Mouse (Mus musculus): ENCODE data around the gene Eif5a. TPM values are rescaled to one million over a fixed set of nuclear protein-coding genes. Genes with fewer than 3 reads are reported as not detected.

Eif5a gene
- polyA plus RNA-seq, 1 experiment from 2014 or later = 1,022 TPM

DNA sequence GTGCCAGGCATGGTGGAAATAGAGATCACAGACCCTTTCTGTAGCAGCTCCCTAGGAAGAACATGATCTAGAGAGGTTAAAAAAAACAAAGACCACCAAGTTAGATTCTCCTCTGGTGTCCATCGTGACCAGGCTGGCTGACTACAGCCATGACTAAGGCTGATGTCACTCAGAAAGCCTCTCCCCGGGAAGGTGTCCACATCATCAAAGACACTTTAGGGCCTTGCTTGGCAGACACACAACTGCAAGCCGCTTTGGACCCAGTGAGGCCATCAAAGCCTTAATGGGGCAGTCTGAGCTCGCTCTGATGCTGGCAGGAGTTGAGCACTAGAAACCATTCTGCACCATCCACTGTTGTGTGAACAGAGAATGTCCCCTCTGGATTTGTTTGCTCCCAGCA lies 49.3 kb downstream of the Eif5a start:
- H3K27me3 ChIP-seq (replicated peaks) = no peaks in the 10 kb centered on the region
- no peak overlapping the region for H3K4me3 ChIP-seq
- no peaks in the 10 kb centered on the region for H3K36me3 ChIP-seq (replicated peaks)
- ATAC-seq (replicated peaks) = no peak
- peaks cover 5% of the 10 kb centered on the region; the same call in 1 of the 2 replicates for H3K4me1 ChIP-seq
- H3K27ac ChIP-seq = no peak overlapping the region
- H3K4me2 ChIP-seq = no peak overlapping the region
- H3K9ac ChIP-seq = no peak overlapping the region
- H3K9me3 ChIP-seq = no peaks in the 10 kb centered on the region
- WGBS = 80% methylated on average over 4 of the region's 4 CpGs

- no peak overlapping the region for H3K9ac ChIP-seq
- H3K27me3 ChIP-seq (replicated peaks) = no peaks in the 10 kb centered on the region
- H3K9me3 ChIP-seq = no peaks in the 10 kb centered on the region
- ATAC-seq (replicated peaks) = no peak
- H3K4me1 ChIP-seq = no peaks in the 10 kb centered on the region
- H3K4me3 ChIP-seq = no peak overlapping the region
- no peaks in the 10 kb centered on the region for H3K36me3 ChIP-seq (replicated peaks)
- H3K4me2 ChIP-seq = no peak overlapping the region
- no peak overlapping the region for H3K27ac ChIP-seq
- WGBS = 90% methylated on average over 7 of the region's 7 CpGs
Measured at GRCm38 (mm10) chr11:69871822-69872221, 49.9 kb downstream of the Eif5a start.

DNA sequence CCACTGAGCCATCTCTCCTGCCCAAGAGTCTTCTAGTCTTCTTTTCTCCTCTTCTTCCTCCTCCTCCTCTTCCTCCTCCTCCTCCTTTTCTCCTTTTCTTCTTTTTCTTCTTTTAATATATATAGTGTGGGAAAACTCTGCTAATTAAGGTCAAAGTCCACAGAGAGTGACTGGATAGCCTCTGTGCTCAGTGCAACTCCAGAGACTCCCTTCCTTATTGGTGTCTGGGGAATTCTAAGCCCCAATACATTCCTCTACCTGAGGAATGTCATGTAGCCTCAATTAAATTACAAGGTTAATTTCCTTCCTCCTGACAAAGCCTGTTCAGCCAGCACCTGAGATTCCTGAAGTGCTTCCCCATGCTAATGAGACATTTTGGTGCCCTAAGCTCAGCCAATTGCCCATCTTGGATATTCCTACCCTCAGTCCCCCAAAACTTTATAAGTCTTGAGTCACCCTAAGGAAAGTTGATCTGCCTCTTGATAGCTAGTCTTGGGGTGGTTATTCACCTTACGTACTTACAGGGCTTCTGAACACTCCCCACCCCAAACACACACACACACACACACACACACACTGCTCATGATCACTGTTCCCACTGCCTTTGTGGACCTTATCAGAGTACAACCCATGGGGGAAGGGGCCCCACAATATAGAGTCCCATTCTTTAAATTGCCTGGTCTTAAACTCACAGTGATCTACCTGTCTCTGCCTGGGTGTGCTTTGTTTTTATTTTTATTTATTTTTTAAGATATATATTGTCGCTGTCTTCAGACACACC lies 51.3 kb downstream of the Eif5a start:
- ATAC-seq (replicated peaks) = no peak
- 99% methylated on average over 2 of the region's 2 CpGs for WGBS

DNA sequence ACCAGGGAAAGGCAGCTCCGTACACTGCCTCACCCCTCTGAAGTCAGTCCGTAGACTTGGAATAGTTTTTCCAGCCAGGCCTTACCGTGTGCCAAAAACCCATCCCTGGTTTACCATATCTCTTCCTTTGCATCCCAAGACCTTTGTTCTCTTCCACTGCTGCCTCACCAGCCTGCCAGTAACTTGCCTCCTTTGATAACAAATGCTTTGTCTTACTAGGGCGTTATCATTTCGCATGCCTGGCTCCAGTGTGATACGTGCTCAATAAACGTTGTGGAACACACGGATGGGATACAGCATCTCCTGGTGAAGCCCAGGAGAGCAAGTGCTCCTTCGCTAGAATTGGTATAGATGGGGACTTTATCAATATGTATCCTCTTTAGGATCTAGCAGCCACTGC lies 54.4 kb downstream of the Eif5a start:
- no peak overlapping the region for H3K9ac ChIP-seq
- WGBS = 74% methylated on average over 9 of the region's 9 CpGs
- no peaks in the 10 kb centered on the region for H3K27me3 ChIP-seq (replicated peaks)
- no peak overlapping the region for H3K27ac ChIP-seq
- no peaks in the 10 kb centered on the region for H3K4me1 ChIP-seq
- H3K36me3 ChIP-seq (replicated peaks) = no peaks in the 10 kb centered on the region
- ATAC-seq (replicated peaks) = no peak
- H3K9me3 ChIP-seq = no peaks in the 10 kb centered on the region
- H3K4me2 ChIP-seq = no peak overlapping the region
- no peak overlapping the region for H3K4me3 ChIP-seq

More for the DNA sequence above, 51.3 kb downstream of the Eif5a start:
- H3K27ac ChIP-seq = no peak overlapping the region
- no peaks in the 10 kb centered on the region for H3K4me1 ChIP-seq
- H3K27me3 ChIP-seq (replicated peaks) = no peaks in the 10 kb centered on the region
- H3K36me3 ChIP-seq (replicated peaks) = no peaks in the 10 kb centered on the region
- no peak overlapping the region for H3K9ac ChIP-seq
- no peaks in the 10 kb centered on the region for H3K9me3 ChIP-seq
- no peak overlapping the region for H3K4me3 ChIP-seq
- no peak overlapping the region for H3K4me2 ChIP-seq

Small RNAs within 50 kb of the gene (microRNA-seq; reads per million reads assigned to microRNA genes)
- not detected for gene Mir6924

Other genes with a start within 250 kb of the Eif5a start
- 460 and 473 TPM in 2 replicates for gene Eif4a1, start 249.5 kb downstream of the Eif5a start, polyA plus RNA-seq (2015; fragmentation: Nextera tagmentation; extraction: Ambion mirVana)
- gene Senp3, start 239.9 kb downstream of the Eif5a start, polyA plus RNA-seq (2015; fragmentation: Nextera tagmentation; extraction: Ambion mirVana) = 116 and 122 TPM in 2 replicates
- 0.37 and 0.68 TPM in 2 replicates for gene Tnfsf13, start 236.2 kb downstream of the Eif5a start, polyA plus RNA-seq (2015; fragmentation: Nextera tagmentation; extraction: Ambion mirVana)
- 2.0 and 2.4 TPM in 2 replicates for gene Tnfsf12, start 226.1 kb downstream of the Eif5a start, polyA plus RNA-seq (2015; fragmentation: Nextera tagmentation; extraction: Ambion mirVana)
- 1.2 and 1.8 TPM in 2 replicates for gene Tnfsfm13, start 225.9 kb downstream of the Eif5a start, polyA plus RNA-seq (2015; fragmentation: Nextera tagmentation; extraction: Ambion mirVana)
- gene Polr2a, start 163.3 kb downstream of the Eif5a start, polyA plus RNA-seq (2015; fragmentation: Nextera tagmentation; extraction: Ambion mirVana) = 15.9 and 17.4 TPM in 2 replicates
- gene Slc35g3, start 160.0 kb downstream of the Eif5a start, polyA plus RNA-seq (2015; fragmentation: Nextera tagmentation; extraction: Ambion mirVana) = 0.17 and 0.26 TPM in 2 replicates
- gene Zbtb4, start 156.0 kb downstream of the Eif5a start, polyA plus RNA-seq (2015; fragmentation: Nextera tagmentation; extraction: Ambion mirVana) = 4.1 and 4.3 TPM in 2 replicates
- gene Chrnb1, start 126.0 kb downstream of the Eif5a start, polyA plus RNA-seq (2015; fragmentation: Nextera tagmentation; extraction: Ambion mirVana) = 0.98 and 1.2 TPM in 2 replicates
- gene Fgf11, start 120.1 kb downstream of the Eif5a start, polyA plus RNA-seq (2015; fragmentation: Nextera tagmentation; extraction: Ambion mirVana) = 3.7 and 4.5 TPM in 2 replicates
- gene Tmem102, start 116.3 kb downstream of the Eif5a start, polyA plus RNA-seq (2015; fragmentation: Nextera tagmentation; extraction: Ambion mirVana) = 0.74 and 0.86 TPM in 2 replicates
- not detected in 2 replicates for gene Gm39566, start 106.7 kb downstream of the Eif5a start, polyA plus RNA-seq (2015; fragmentation: Nextera tagmentation; extraction: Ambion mirVana)
- gene Spem2, start 103.5 kb downstream of the Eif5a start, polyA plus RNA-seq (2015; fragmentation: Nextera tagmentation; extraction: Ambion mirVana) = not detected in 2 replicates
- gene Spem1, start 99.8 kb downstream of the Eif5a start, polyA plus RNA-seq (2015; fragmentation: Nextera tagmentation; extraction: Ambion mirVana) = 0.55 and 0.65 TPM in 2 replicates
- 24.0 and 24.2 TPM in 2 replicates for gene Nlgn2, start 84.2 kb downstream of the Eif5a start, polyA plus RNA-seq (2015; fragmentation: Nextera tagmentation; extraction: Ambion mirVana)
- gene Tmem256, start 83.4 kb downstream of the Eif5a start, polyA plus RNA-seq (2015; fragmentation: Nextera tagmentation; extraction: Ambion mirVana) = 318 and 320 TPM in 2 replicates
- 52.3 and 53.5 TPM in 2 replicates for gene Plscr3, start 75.6 kb downstream of the Eif5a start, polyA plus RNA-seq (2015; fragmentation: Nextera tagmentation; extraction: Ambion mirVana)
- gene Tnk1, start 63.2 kb downstream of the Eif5a start, polyA plus RNA-seq (2015; fragmentation: Nextera tagmentation; extraction: Ambion mirVana) = 0.10 and 0.28 TPM in 2 replicates
- not detected in 2 replicates for gene Tmem95, start 43.9 kb downstream of the Eif5a start, polyA plus RNA-seq (2015; fragmentation: Nextera tagmentation; extraction: Ambion mirVana)
- gene Kctd11, start 40.6 kb downstream of the Eif5a start, polyA plus RNA-seq (2015; fragmentation: Nextera tagmentation; extraction: Ambion mirVana) = 1.7 and 1.9 TPM in 2 replicates
- gene Acap1, start 26.4 kb downstream of the Eif5a start, polyA plus RNA-seq (2015; fragmentation: Nextera tagmentation; extraction: Ambion mirVana) = 0.46 and 0.52 TPM in 2 replicates
- gene 2810408A11Rik, start 21.0 kb downstream of the Eif5a start, polyA plus RNA-seq (2015; fragmentation: Nextera tagmentation; extraction: Ambion mirVana) = 11.1 and 11.8 TPM in 2 replicates
- 23.2 and 24.2 TPM in 2 replicates for gene Neurl4, start 20.9 kb downstream of the Eif5a start, polyA plus RNA-seq (2015; fragmentation: Nextera tagmentation; extraction: Ambion mirVana)
- 77.6 and 86.6 TPM in 2 replicates for gene Gps2, start 8.1 kb downstream of the Eif5a start, polyA plus RNA-seq (2015; fragmentation: Nextera tagmentation; extraction: Ambion mirVana)
- 5.6 and 6.4 TPM in 2 replicates for gene Ybx2, start 13.8 kb upstream of the Eif5a start, polyA plus RNA-seq (2015; fragmentation: Nextera tagmentation; extraction: Ambion mirVana)
- gene Slc2a4, start 26.2 kb upstream of the Eif5a start, polyA plus RNA-seq (2015; fragmentation: Nextera tagmentation; extraction: Ambion mirVana) = 3.3 TPM in 2 replicates
- 0.58 and 0.59 TPM in 2 replicates for gene Cldn7, start 42.8 kb upstream of the Eif5a start, polyA plus RNA-seq (2015; fragmentation: Nextera tagmentation; extraction: Ambion mirVana)
- 22.5 and 25.4 TPM in 2 replicates for gene Ctdnep1, start 59.2 kb upstream of the Eif5a start, polyA plus RNA-seq (2015; fragmentation: Nextera tagmentation; extraction: Ambion mirVana)
- 162 and 177 TPM in 2 replicates for gene Elp5, start 60.6 kb upstream of the Eif5a start, polyA plus RNA-seq (2015; fragmentation: Nextera tagmentation; extraction: Ambion mirVana)
- 495 and 507 TPM in 2 replicates for gene Gabarap, start 69.2 kb upstream of the Eif5a start, polyA plus RNA-seq (2015; fragmentation: Nextera tagmentation; extraction: Ambion mirVana)
- 57.1 and 58.8 TPM in 2 replicates for gene Phf23, start 73.8 kb upstream of the Eif5a start, polyA plus RNA-seq (2015; fragmentation: Nextera tagmentation; extraction: Ambion mirVana)
- 30.4 and 31.0 TPM in 2 replicates for gene Dvl2, start 78.6 kb upstream of the Eif5a start, polyA plus RNA-seq (2015; fragmentation: Nextera tagmentation; extraction: Ambion mirVana)
- gene Acadvl, start 93.5 kb upstream of the Eif5a start, polyA plus RNA-seq (2015; fragmentation: Nextera tagmentation; extraction: Ambion mirVana) = 57.2 and 57.6 TPM in 2 replicates
- gene Dlg4, start 95.0 kb upstream of the Eif5a start, polyA plus RNA-seq (2015; fragmentation: Nextera tagmentation; extraction: Ambion mirVana) = 27.8 and 30.4 TPM in 2 replicates
- gene Asgr1, start 132.1 kb upstream of the Eif5a start, polyA plus RNA-seq (2015; fragmentation: Nextera tagmentation; extraction: Ambion mirVana) = 3.7 and 3.8 TPM in 2 replicates
- gene Asgr2, start 170.7 kb upstream of the Eif5a start, polyA plus RNA-seq (2015; fragmentation: Nextera tagmentation; extraction: Ambion mirVana) = not detected in 2 replicates
- 1.2 and 1.5 TPM in 2 replicates for gene Mgl2, start 208.4 kb upstream of the Eif5a start, polyA plus RNA-seq (2015; fragmentation: Nextera tagmentation; extraction: Ambion mirVana)
- gene Clec10a, start 234.2 kb upstream of the Eif5a start, polyA plus RNA-seq (2015; fragmentation: Nextera tagmentation; extraction: Ambion mirVana) = 0.89 and 2.1 TPM in 2 replicates

Measured in midbrain, embryonic 15.5 days (tissue).